Mouse (Mus musculus) urinary bladder, adult 18-20 months (tissue): ENCODE measurements around the gene Mbip.

ENCODE experiments used
- DNase-seq, 2 experiments: peaks; one replicate each; pipeline ENCODE4 v3.0.0; 2022; ENCODE audit warnings: low spot score in 2 of 2, mixed read lengths in 2 of 2

Mbip gene

GRCm38 (mm10) chr12:56295160-56295559 lies 50.5 kb downstream of the Mbip start:
- DNase-seq: no peak

- peak in 1 of 2 experiments; percentile 44 for DNase-seq
Measured at GRCm38 (mm10) chr12:56288548-56288947, 57.1 kb downstream of the Mbip start.

DNA sequence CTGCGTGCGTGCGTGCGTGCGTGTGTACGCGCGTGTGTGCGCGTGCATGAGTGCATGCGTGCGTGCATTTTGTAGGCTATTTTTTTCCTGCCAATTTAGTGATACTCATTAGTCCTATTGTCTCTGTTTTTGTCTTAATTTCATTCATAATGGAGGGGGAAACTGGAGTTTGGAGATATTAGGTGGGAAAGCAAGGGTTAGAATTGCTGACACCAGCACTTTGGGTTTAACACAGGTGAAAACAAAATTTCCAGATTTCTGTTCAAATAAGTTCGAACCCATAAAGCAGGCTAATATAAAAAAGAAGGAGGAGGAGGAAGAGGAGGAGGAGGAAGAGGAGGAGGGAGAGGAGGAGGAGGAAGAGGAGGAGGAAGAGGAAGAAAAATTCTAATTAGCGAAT lies 58.9 kb downstream of the Mbip start:
- DNase-seq: no peak

DNA sequence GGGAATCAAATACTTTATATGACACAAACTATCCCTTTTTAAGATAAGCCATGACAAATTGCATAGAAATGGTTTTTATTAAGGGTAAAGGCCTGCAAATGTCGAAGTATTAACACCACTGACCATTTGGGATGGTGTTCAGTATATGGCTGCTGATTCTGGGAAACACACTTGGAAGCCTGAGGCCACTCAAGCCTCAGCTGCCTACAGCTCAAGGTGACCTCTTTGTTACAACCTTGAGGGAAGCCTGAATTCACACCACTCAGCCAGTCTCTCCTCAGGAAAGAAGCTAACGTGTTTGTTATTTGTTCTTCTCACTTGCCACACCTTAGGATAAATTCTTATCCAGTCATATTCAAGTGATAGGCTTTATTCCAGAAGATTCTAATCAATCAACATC lies 61.5 kb downstream of the Mbip start:
- no peak for DNase-seq

DNA sequence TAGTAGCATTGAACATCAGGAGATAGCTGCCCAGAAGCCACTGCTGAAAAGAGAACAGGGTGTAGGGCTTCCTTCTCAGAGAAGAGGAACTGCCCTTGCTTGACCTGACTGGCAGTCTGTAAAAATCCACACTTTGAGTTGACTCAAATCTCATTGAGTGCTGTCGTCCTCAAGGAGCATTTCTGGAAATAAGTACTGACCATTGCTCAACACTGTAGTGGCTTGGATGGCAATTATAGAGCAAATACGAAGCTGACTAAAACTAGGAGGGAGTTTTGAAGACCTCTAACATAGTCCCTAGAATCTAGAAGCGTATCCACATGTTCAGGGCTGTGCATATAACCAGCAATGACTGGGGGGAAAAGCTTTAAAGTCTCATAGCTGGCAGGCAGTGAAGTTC lies 64.0 kb downstream of the Mbip start:
- DNase-seq: no peak
